16 mouse cellular contexts compared by ENCODE assay signal in the genomic region with DNA sequence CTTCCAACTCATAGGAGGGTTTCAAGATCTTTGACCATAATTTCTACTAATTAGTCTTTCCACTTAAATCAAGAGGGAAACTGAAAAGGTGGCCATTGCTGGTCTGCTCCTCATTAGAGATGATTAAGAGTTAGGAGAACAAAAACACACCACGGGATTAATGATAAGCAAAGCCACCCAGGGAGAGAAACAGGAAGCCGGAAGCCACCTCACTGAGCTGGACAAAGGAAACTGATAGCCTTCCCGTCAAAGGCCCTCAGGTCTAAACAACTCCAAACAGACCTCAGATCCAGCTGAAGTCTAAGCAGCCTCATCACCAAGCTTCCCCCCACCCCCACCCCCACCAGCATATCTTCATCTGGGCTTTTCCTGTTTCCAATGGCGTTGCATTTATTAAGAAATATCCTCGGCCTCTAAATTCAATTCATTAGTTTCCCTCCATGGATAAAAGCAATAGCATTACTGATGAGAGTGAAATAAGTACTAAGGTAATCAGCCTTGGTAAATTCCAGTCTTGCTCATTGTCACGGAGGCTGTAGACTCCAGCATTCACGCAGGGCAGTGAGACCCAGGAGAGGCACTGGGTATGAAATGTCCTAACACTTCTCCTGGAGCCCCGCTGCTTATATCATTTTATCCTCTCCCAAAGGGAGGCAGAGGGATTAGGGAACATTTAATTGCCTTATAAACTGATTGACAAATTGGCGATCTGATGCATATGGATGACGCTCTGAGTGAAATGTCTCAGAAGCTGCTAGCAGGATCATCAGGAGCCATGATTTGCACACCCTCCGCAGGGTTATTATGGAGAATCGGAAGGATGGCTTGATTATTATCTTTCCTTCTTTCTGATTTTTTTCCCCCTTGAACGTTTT.
DNase-seq lines count a peak whose midpoint lies in the region; ATAC-seq and TF ChIP-seq lines count a peak whose summit lies in the region.
"Had no signal": no experiment of that assay in that cellular context is flagged by ENCODE, and none has a peak within 500 bp of the region (broad histone marks: within the 10 kb centered on the region; RNA-seq: fewer than 3 reads in every experiment).

No protein-coding gene starts in this region.

- H3K36me3 ChIP-seq in forebrain, embryonic 15.5 days: no peaks in the 10 kb centered on the region
- no peaks in the 10 kb centered on the region for H3K36me3 ChIP-seq in limb, embryonic 10.5 days
- H3K36me3 ChIP-seq: heart, embryonic 13.5 days had no signal

- H3K27me3 ChIP-seq in forebrain, embryonic 15.5 days: no peaks in the 10 kb centered on the region
- H3K27me3 ChIP-seq in limb, embryonic 10.5 days (ENCODE audit: low read depth, poor library complexity, severe bottlenecking): no peaks in the 10 kb centered on the region
- H3K27me3 ChIP-seq: heart, embryonic 13.5 days had no signal

- no peak for TF ChIP-seq POLR2A in lung, adult 2 months (IDR thresholded peaks at IDR 0.05; ENCODE audit: borderline replicate concordance, extremely low read depth, low read depth, low read length)

- no peak overlapping the region for H3K4me3 ChIP-seq in lung, adult 2 months (replicated peaks; ENCODE audit: extremely low read depth, low read depth, low read length)
- H3K4me3 ChIP-seq in forebrain, embryonic 15.5 days: no peak overlapping the region
- H3K4me3 ChIP-seq in limb, embryonic 10.5 days: no peak overlapping the region
- H3K4me3 ChIP-seq: heart, embryonic 13.5 days had no signal

- H3K9ac ChIP-seq in forebrain, embryonic 15.5 days (replicated peaks): peak overlapping the region; percentile 20; the same call in 1 of the 2 replicates
- H3K9ac ChIP-seq: heart, embryonic 13.5 days had no signal

- 58% methylated on average over 13 of the region's 13 CpGs for WGBS in lung, adult 2 months
- 13% methylated on average over 13 of the region's 13 CpGs for WGBS in forebrain, embryonic 15.5 days
- 49% methylated on average over 13 of the region's 13 CpGs for WGBS in limb, embryonic 10.5 days

- no peak for ATAC-seq in forebrain, embryonic 15.5 days (replicated peaks)
- no peak for ATAC-seq in megakaryocyte-erythroid progenitor cell, adult 5-6 weeks (replicated peaks; ENCODE audit: low FRiP score, low TSS enrichment, poor library complexity, severe bottlenecking)
- ATAC-seq: inflammation-experienced regulatory T-cells, adult 6 months had no signal

- DNase-seq in lung, postnatal 10 days: peak; percentile 9
- no peak for DNase-seq in lung, adult 2 months
- no peak for DNase-seq in limb, embryonic 10.5 days (ENCODE audit: low spot score)
- peak; percentile 86 for DNase-seq in retina, embryonic 14.5 days (ENCODE audit: low spot score)
- DNase-seq in layer of hippocampus, adult 9-10 months (ENCODE audit: low spot score): no peak
- no peak for DNase-seq in kidney, adult 9 months
- DNase-seq: cerebellum, adult 9-10 months; gastrocnemius, postnatal 25 days; kidney, postnatal 14 days; liver; lung, postnatal 14 days; thymus, adult 18-20 months had no signal

- peak overlapping the region; percentile 74 for H3K27ac ChIP-seq in forebrain, embryonic 15.5 days (replicated peaks)
- H3K27ac ChIP-seq in limb, embryonic 10.5 days: peak overlapping the region; percentile 32
- H3K27ac ChIP-seq: heart, embryonic 13.5 days had no signal

- peak overlapping the region; percentile 7; the same call in 1 of the 2 replicates for H3K4me2 ChIP-seq in forebrain, embryonic 15.5 days (replicated peaks)
- H3K4me2 ChIP-seq: heart, embryonic 13.5 days had no signal

- H3K4me1 ChIP-seq in lung, adult 2 months (ENCODE audit: control insufficient read depth, insufficient read depth, low read length): no peaks in the 10 kb centered on the region
- peaks cover 31% of the 10 kb centered on the region for H3K4me1 ChIP-seq in forebrain, embryonic 15.5 days
- H3K4me1 ChIP-seq in limb, embryonic 10.5 days: peaks cover 36% of the 10 kb centered on the region

- no peaks in the 10 kb centered on the region for H3K9me3 ChIP-seq in forebrain, embryonic 15.5 days
- no peaks in the 10 kb centered on the region for H3K9me3 ChIP-seq in limb, embryonic 10.5 days (replicated peaks)
- H3K9me3 ChIP-seq: heart, embryonic 13.5 days had no signal

- no peak for TF ChIP-seq CTCF in lung, adult 2 months (IDR thresholded peaks at IDR 0.05; ENCODE audit: insufficient read depth, low read length)

Comparison
In these comparisons a context has a peak if more than half of its experiments do, and no peak if none do; other contexts are left out.
1. DNase-seq: peak in lung, postnatal 10 days (single experiment) and retina, embryonic 14.5 days (single experiment); none in lung, adult 2 months (single experiment), limb, embryonic 10.5 days (single experiment), layer of hippocampus, adult 9-10 months (single experiment) and kidney, adult 9 months (single experiment).